Mouse (Mus musculus) thymus, adult 2 months (tissue): Measurements from ENCODE around the gene Mypop.
A peak's percentile ranks its signal among the peaks of the same experiment; 100 is the strongest.

Experiments
- CTCF ChIP-seq: fragments of 200-500 bp; IDR thresholded peaks from 2 replicates; pipeline ENCODE4 v1.5.1; 2012; ENCODE audit warnings: mild to moderate bottlenecking, control low read depth, low read length, moderate library complexity, borderline replicate concordance; ENCODE audit not compliant: control insufficient read depth, poor library complexity, insufficient read depth; ENCODE audit errors: extremely low read depth
- POLR2A ChIP-seq: fragments of 200-500 bp; IDR thresholded peaks from 2 replicates; pipeline ENCODE4 v1.6.1; 2012; ENCODE audit warnings: mild to moderate bottlenecking, low read length, control low read depth, moderate library complexity; ENCODE audit not compliant: control insufficient read depth, poor library complexity, insufficient read depth; ENCODE audit errors: extremely low read depth

GRCm38 (mm10) chr7:18992294-18992675 lies 1.2 kb downstream of the Mypop start:
- 0 out of 2 replicates have a peak, but pooled peaks have one; percentile 3 for TF ChIP-seq CTCF
- TF ChIP-seq POLR2A = no peak
